Mouse (Mus musculus): ENCODE results near the gene Slc6a2.

DNA sequence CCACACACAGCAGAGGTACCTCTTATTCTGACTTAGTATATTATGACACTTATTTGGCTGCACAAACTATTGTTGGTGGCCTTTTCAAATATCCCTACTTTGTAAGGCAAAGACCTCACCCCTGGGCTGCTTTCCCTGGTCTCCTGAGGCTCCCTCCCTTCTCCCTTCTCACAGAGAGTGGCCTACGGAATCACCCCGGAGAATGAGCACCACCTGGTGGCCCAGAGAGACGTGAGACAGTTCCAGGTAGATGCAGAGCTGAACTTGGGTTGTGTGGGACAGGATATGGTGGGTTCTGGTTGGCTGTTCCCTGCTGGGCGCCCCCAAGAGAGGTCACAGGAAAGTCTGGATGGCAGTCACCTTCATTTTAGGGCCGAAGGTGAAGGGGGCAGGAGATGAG, 37.0 kb downstream of the Slc6a2 start:
- no peak for TF ChIP-seq GATA1 (IDR thresholded peaks at IDR 0.05; ENCODE audit: borderline replicate concordance, low read length)
- TF ChIP-seq FLI1 (IDR thresholded peaks at IDR 0.05; ENCODE audit: low read length) = no peak
